Mouse (Mus musculus): ENCODE measurements around the gene Nog. TPM values are rescaled to one million over a fixed set of nuclear protein-coding genes. Genes with fewer than 3 reads are reported as not detected.

Gene Nog
- polyA plus RNA-seq, 1 experiment from 2014 or later = 4.1 TPM

Other genes with a start within 250 kb of the Nog start
- gene Dgke, start 235.5 kb downstream of the Nog start, polyA plus RNA-seq (2015; fragmentation: Nextera tagmentation; extraction: Ambion mirVana) = 18.2 and 19.1 TPM in 2 replicates
- not detected in 2 replicates for gene Gm525, start 228.5 kb downstream of the Nog start, polyA plus RNA-seq (2015; fragmentation: Nextera tagmentation; extraction: Ambion mirVana)